ENCODE assay signal across 26 mouse cellular contexts in the genomic region with DNA sequence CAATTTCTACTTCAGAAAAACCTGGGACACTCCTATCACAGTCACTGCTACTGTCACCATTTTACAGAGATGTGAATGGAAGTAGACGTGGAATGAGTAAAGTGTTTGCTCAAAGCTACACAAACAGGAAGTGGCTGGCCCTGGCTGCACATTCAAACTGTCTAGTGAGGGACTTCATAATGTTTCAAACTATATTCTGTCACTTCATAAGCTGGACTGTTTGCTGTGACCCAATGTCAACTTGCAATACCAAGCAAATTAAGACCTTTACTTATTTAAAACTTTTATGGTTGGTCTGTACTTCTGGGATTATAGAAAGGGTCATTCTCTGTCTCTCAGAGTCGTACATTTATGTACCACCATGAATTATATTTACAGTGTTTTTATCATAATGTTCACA. TPM values are rescaled to one million over a fixed set of nuclear protein-coding genes. Genes with fewer than 3 reads are reported as not detected.
A peak's percentile ranks its signal among the peaks of the same experiment; 100 is the strongest.
DNase-seq lines count a peak whose midpoint lies in the region; ATAC-seq and TF ChIP-seq lines count a peak whose summit lies in the region.
"Had no signal": no experiment of that assay in that cellular context is flagged by ENCODE, and none has a peak within 500 bp of the region (broad histone marks: within the 10 kb centered on the region; RNA-seq: fewer than 3 reads in every experiment).

No protein-coding gene starts in this region.

- TF ChIP-seq POLR2A in kidney, adult 2 months (IDR thresholded peaks at IDR 0.05; ENCODE audit: low read depth, low read length): no peak

- H3K4me3 ChIP-seq in kidney, embryonic 15.5 days (replicated peaks): no peak overlapping the region
- H3K4me3 ChIP-seq in kidney, adult 2 months (ENCODE audit: insufficient read depth, low read depth, low read length): no peak overlapping the region
- no peak overlapping the region for H3K4me3 ChIP-seq in lung, embryonic 15.5 days
- H3K4me3 ChIP-seq: embryonic facial prominence, embryonic 12.5 days; forebrain, embryonic 10.5 days; heart, adult 2 months; heart, embryonic 12.5 days; hindbrain, embryonic 13.5 days; liver, embryonic 12.5 days; midbrain, embryonic 13.5 days; neural tube, embryonic 13.5 days had no signal

- no peaks in the 10 kb centered on the region for H3K36me3 ChIP-seq in kidney, embryonic 15.5 days
- H3K36me3 ChIP-seq in kidney, adult 2 months (ENCODE audit: control insufficient read depth, insufficient read depth, low read length): no peaks in the 10 kb centered on the region
- no peaks in the 10 kb centered on the region for H3K36me3 ChIP-seq in lung, embryonic 15.5 days
- H3K36me3 ChIP-seq: embryonic facial prominence, embryonic 12.5 days; forebrain, embryonic 10.5 days; heart, embryonic 12.5 days; hindbrain, embryonic 13.5 days; liver, embryonic 12.5 days; midbrain, embryonic 13.5 days; neural tube, embryonic 13.5 days had no signal

- TF ChIP-seq CTCF in kidney, adult 2 months (conservative IDR thresholded peaks at IDR 0.05; ENCODE audit: insufficient read depth, insufficient read length, low read depth, low read length): no peak

- no peaks in the 10 kb centered on the region for H3K9me3 ChIP-seq in kidney, embryonic 15.5 days (replicated peaks)
- H3K9me3 ChIP-seq in lung, embryonic 15.5 days: no peaks in the 10 kb centered on the region
- H3K9me3 ChIP-seq: embryonic facial prominence, embryonic 12.5 days; forebrain, embryonic 10.5 days; heart, embryonic 12.5 days; hindbrain, embryonic 13.5 days; liver, embryonic 12.5 days; midbrain, embryonic 13.5 days; neural tube, embryonic 13.5 days had no signal

- H3K27me3 ChIP-seq in kidney, embryonic 15.5 days: no peaks in the 10 kb centered on the region
- no peaks in the 10 kb centered on the region for H3K27me3 ChIP-seq in kidney, adult 2 months (replicated peaks; ENCODE audit: control insufficient read depth, insufficient read depth, low read length)
- no peaks in the 10 kb centered on the region for H3K27me3 ChIP-seq in lung, embryonic 15.5 days
- H3K27me3 ChIP-seq: embryonic facial prominence, embryonic 12.5 days; heart, embryonic 12.5 days; hindbrain, embryonic 13.5 days; liver, embryonic 12.5 days; midbrain, embryonic 13.5 days; neural tube, embryonic 13.5 days had no signal

- H3K27ac ChIP-seq in kidney, embryonic 15.5 days: no peak overlapping the region
- H3K27ac ChIP-seq in kidney, adult 2 months (ENCODE audit: insufficient read depth, low read depth, low read length): no peak overlapping the region
- peak overlapping the region; percentile 59 for H3K27ac ChIP-seq in lung, embryonic 15.5 days
- H3K27ac ChIP-seq: embryonic facial prominence, embryonic 12.5 days; forebrain, embryonic 10.5 days; heart, adult 2 months; hindbrain, embryonic 13.5 days; liver, embryonic 12.5 days; midbrain, embryonic 13.5 days; neural tube, embryonic 13.5 days had no signal

- ATAC-seq in kidney, embryonic 15.5 days (replicated peaks; ENCODE audit: low FRiP score): peak; percentile 22; the same call in 1 of the 2 replicates
- peak; percentile 64; the same call in 1 of the 2 replicates for ATAC-seq in lung, embryonic 15.5 days (ENCODE audit: borderline replicate concordance, extremely low read depth, low FRiP score, low TSS enrichment)
- ATAC-seq: forebrain, embryonic 16.5 days; intestine, postnatal 0 days; liver, embryonic 12.5 days; liver, postnatal 0 days; midbrain, embryonic 13.5 days had no signal

- H3K4me1 ChIP-seq in kidney, embryonic 15.5 days: peaks cover 6% of the 10 kb centered on the region; the same call in 1 of the 2 replicates
- H3K4me1 ChIP-seq in kidney, adult 2 months (ENCODE audit: control insufficient read depth, insufficient read depth, low read length): no peaks in the 10 kb centered on the region
- peaks cover 18% of the 10 kb centered on the region; the same call in 1 of the 2 replicates for H3K4me1 ChIP-seq in lung, embryonic 15.5 days
- H3K4me1 ChIP-seq: embryonic facial prominence, embryonic 12.5 days; forebrain, embryonic 10.5 days; hindbrain, embryonic 13.5 days; liver, embryonic 12.5 days; midbrain, embryonic 13.5 days; neural tube, embryonic 13.5 days had no signal

- no peak overlapping the region for H3K9ac ChIP-seq in kidney, embryonic 15.5 days
- H3K9ac ChIP-seq in lung, embryonic 15.5 days: no peak overlapping the region
- H3K9ac ChIP-seq: embryonic facial prominence, embryonic 12.5 days; heart, embryonic 12.5 days; hindbrain, embryonic 13.5 days; liver, embryonic 12.5 days; liver, postnatal 0 days; midbrain, embryonic 13.5 days; neural tube, embryonic 13.5 days had no signal

- DNase-seq in kidney, adult 2 months: no peak
- DNase-seq in lung, adult 18-20 months: no peak
- DNase-seq in thymus, postnatal 4 days: peak; percentile 30
- DNase-seq in thymus, postnatal 25 days: no peak
- no peak for DNase-seq in right cerebral cortex, postnatal 36 days (ENCODE audit: low spot score in 2 of 2)
- DNase-seq: adrenal gland, postnatal 25 days; cerebellum, adult 11-12 months; cerebellum, adult 9-11 months; embryo, embryonic 11 days; heart, adult 2 months; heart, postnatal 4 days; layer of hippocampus, postnatal 36 days; left cerebral cortex, postnatal 4 days; liver, postnatal 0 days; thymus, postnatal 14 days had no signal

- no peak overlapping the region for H3K4me2 ChIP-seq in kidney, embryonic 15.5 days
- no peak overlapping the region for H3K4me2 ChIP-seq in lung, embryonic 15.5 days
- H3K4me2 ChIP-seq: embryonic facial prominence, embryonic 12.5 days; heart, embryonic 12.5 days; hindbrain, embryonic 13.5 days; liver, embryonic 12.5 days; midbrain, embryonic 13.5 days; neural tube, embryonic 13.5 days had no signal

- 52% methylated on average over 2 of the region's 2 CpGs for WGBS in kidney, embryonic 15.5 days
- 63% methylated on average over 2 of the region's 2 CpGs for WGBS in kidney, adult 2 months
- 25% methylated on average over 2 of the region's 2 CpGs for WGBS in lung, embryonic 15.5 days

RNA-seq across cellular contexts. Expression of a gene that starts 53.9 kb away (rescaled TPM):
- polyA plus RNA-seq in kidney, embryonic 15.5 days (2015; fragmentation: Nextera tagmentation; extraction: Ambion mirVana): 5.8 and 6.8 TPM in 2 replicates
- polyA plus RNA-seq in kidney, adult 2 months (2012; rRNA removed): 0.67 and 1.5 TPM in 2 replicates
- polyA plus RNA-seq in lung, embryonic 15.5 days (2015; fragmentation: Nextera tagmentation; extraction: Ambion mirVana): 6.5 TPM in 2 replicates
